Mouse (Mus musculus) stomach, embryonic 14.5 days (tissue): Measurements from ENCODE around the gene Lrmda. TPM values are rescaled to one million over a fixed set of nuclear protein-coding genes. Genes with fewer than 3 reads are reported as not detected.

Source experiments
- ATAC-seq: fragments of 200-750 bp; cut with Nextera tagmentation; 2 replicates; pipeline ENCODE4 v1.8.0; 2017; ENCODE audit warnings: low read depth, moderate TSS enrichment; ENCODE audit not compliant: insufficient number of reproducible peaks, insufficient read depth, low FRiP score
- H3K27ac ChIP-seq: fragments of 300-500 bp; sonication (generic); 2 replicates; pipeline ENCODE4 v1.5.1; 2014; ENCODE audit warnings: mild to moderate bottlenecking, low read length, moderate library complexity, mixed read lengths
- H3K27me3 ChIP-seq: fragments of 300-500 bp; sonication (generic); 2 replicates; pipeline ENCODE4 v1.6.1; 2014; ENCODE audit warnings: low read length, control low read depth, mixed read lengths; ENCODE audit not compliant: control insufficient read depth, insufficient read depth
- H3K36me3 ChIP-seq: fragments of 300-500 bp; sonication (generic); 2 replicates; pipeline ENCODE4 v1.6.1; 2014; ENCODE audit warnings: mild to moderate bottlenecking, control low read depth, low read length, moderate library complexity, mixed read lengths; ENCODE audit not compliant: control insufficient read depth, insufficient read depth
- H3K4me1 ChIP-seq: fragments of 300-500 bp; sonication (generic); 2 replicates; pipeline ENCODE4 v1.6.1; 2014; ENCODE audit warnings: low read length, control low read depth, mixed read lengths; ENCODE audit not compliant: control insufficient read depth, insufficient read depth
- H3K4me2 ChIP-seq: fragments of 300-500 bp; sonication (generic); replicated peaks from 2 replicates; pipeline ENCODE4 v1.6.1; 2014; ENCODE audit warnings: low read depth, low read length, control low read depth
- H3K4me3 ChIP-seq: fragments of 300-500 bp; sonication (generic); 2 replicates; pipeline ENCODE4 v1.5.1; 2014; ENCODE audit warnings: low read depth, low read length, control low read depth
- H3K9ac ChIP-seq: fragments of 300-500 bp; sonication (generic); replicated peaks from 2 replicates; pipeline ENCODE4 v1.6.1; 2014; ENCODE audit warnings: low read depth, mild to moderate bottlenecking, control low read depth, low read length, moderate library complexity, mixed read lengths
- H3K9me3 ChIP-seq: fragments of 300-500 bp; sonication (generic); 2 replicates; pipeline ENCODE4 v1.6.1; 2016; ENCODE audit warnings: low read depth, low read length, control low read depth; ENCODE audit not compliant: control insufficient read depth
- WGBS: fragments of 180-500 bp; shearing (Covaris S2); extraction: QIAGEN DNeasy Blood & Tissue Kit; methylation state at CpG from one replicate; pipeline ENCODE4 v1.1.7; 2014; 5-methylcytosine and 5-hydroxymethylcytosine counted together
- polyA plus RNA-seq: library from polyadenylated mRNA; unstranded; fragments of >200 nt; fragmentation: Nextera tagmentation; extraction: Ambion mirVana; gene quantifications from 2 replicates; pipeline ENCODE4 v1.2.1, GENCODE M21; 2014

Lrmda gene
- polyA plus RNA-seq, 1 experiment from 2014 or later = 0.46 TPM

- Histone ChIP-seq H3K27ac (no peak overlapping the region), H3K4me3 (no peak overlapping the region), H3K36me3 (no peaks in the 10 kb centered on the region), H3K4me1 (peaks cover 8% of the 10 kb centered on the region; the same call in 1 of the 2 replicates), H3K9me3 (no peaks in the 10 kb centered on the region), H3K27me3 (no peaks in the 10 kb centered on the region), H3K4me2 (no peak overlapping the region), H3K9ac (no peak overlapping the region)
- ATAC-seq = no peak
- 82% methylated on average over 2 of the region's 2 CpGs for WGBS
Observed at GRCm38 (mm10) chr14:22283722-22284121, 264.2 kb downstream of the Lrmda start.

- H3K4me2 ChIP-seq = no peak overlapping the region
- ATAC-seq = no peak
- no peak overlapping the region for H3K4me3 ChIP-seq
- H3K9me3 ChIP-seq = no peaks in the 10 kb centered on the region
- WGBS = 76% methylated on average over 15 of the region's 15 CpGs
- no peak overlapping the region for H3K9ac ChIP-seq
- no peak overlapping the region for H3K27ac ChIP-seq
- H3K27me3 ChIP-seq = no peaks in the 10 kb centered on the region
- peaks cover 9% of the 10 kb centered on the region; the same call in 1 of the 2 replicates for H3K4me1 ChIP-seq
- no peaks in the 10 kb centered on the region for H3K36me3 ChIP-seq
Observed at GRCm38 (mm10) chr14:22284823-22285517, 265.5 kb downstream of the Lrmda start.

- H3K27ac ChIP-seq = no peak overlapping the region
- H3K4me3 ChIP-seq = no peak overlapping the region
- H3K9me3 ChIP-seq = no peaks in the 10 kb centered on the region
- no peak overlapping the region for H3K4me2 ChIP-seq
- WGBS = 52% methylated on average over 4 of the region's 4 CpGs
- H3K27me3 ChIP-seq = no peaks in the 10 kb centered on the region
- H3K36me3 ChIP-seq = no peaks in the 10 kb centered on the region
- no peak for ATAC-seq
- H3K9ac ChIP-seq = no peak overlapping the region
- H3K4me1 ChIP-seq = peaks cover 9% of the 10 kb centered on the region; the same call in 1 of the 2 replicates
Observed at GRCm38 (mm10) chr14:22285826-22286225, 266.3 kb downstream of the Lrmda start.

GRCm38 (mm10) chr14:22288179-22288578 lies 268.7 kb downstream of the Lrmda start:
- Histone ChIP-seq H3K9me3 (no peaks in the 10 kb centered on the region), H3K4me1 (peaks cover 9% of the 10 kb centered on the region; the same call in 1 of the 2 replicates), H3K4me3 (no peak overlapping the region), H3K36me3 (no peaks in the 10 kb centered on the region), H3K4me2 (0 out of 2 replicates have a peak overlapping the region, but pooled peaks have one; percentile 5), H3K27me3 (no peaks in the 10 kb centered on the region), H3K27ac (no peak overlapping the region), H3K9ac (no peak overlapping the region)
- ATAC-seq = no peak
- WGBS = 16% methylated on average over 10 of the region's 10 CpGs

- Histone ChIP-seq H3K9ac (no peak overlapping the region), H3K9me3 (no peaks in the 10 kb centered on the region), H3K4me1 (peaks cover 9% of the 10 kb centered on the region; the same call in 1 of the 2 replicates), H3K4me3 (no peak overlapping the region), H3K4me2 (no peak overlapping the region), H3K27ac (no peak overlapping the region), H3K27me3 (no peaks in the 10 kb centered on the region), H3K36me3 (no peaks in the 10 kb centered on the region)
- no peak for ATAC-seq
- WGBS = 38% methylated on average over 15 of the region's 15 CpGs
Observed at GRCm38 (mm10) chr14:22289380-22289922, 269.9 kb downstream of the Lrmda start.

GRCm38 (mm10) chr14:22294371-22294770 lies 274.9 kb downstream of the Lrmda start:
- Histone ChIP-seq H3K27ac (no peak overlapping the region), H3K9me3 (no peaks in the 10 kb centered on the region), H3K4me3 (no peak overlapping the region), H3K9ac (no peak overlapping the region), H3K4me2 (no peak overlapping the region), H3K27me3 (no peaks in the 10 kb centered on the region), H3K36me3 (no peaks in the 10 kb centered on the region), H3K4me1 (peaks cover 9% of the 10 kb centered on the region; the same call in 1 of the 2 replicates)
- ATAC-seq = no peak
- WGBS = 89% methylated on average over 4 of the region's 4 CpGs

GRCm38 (mm10) chr14:22296655-22297239 lies 277.2 kb downstream of the Lrmda start:
- Histone ChIP-seq H3K4me2 (no peak overlapping the region), H3K4me3 (no peak overlapping the region), H3K27me3 (no peaks in the 10 kb centered on the region), H3K27ac (no peak overlapping the region), H3K9me3 (no peaks in the 10 kb centered on the region), H3K9ac (no peak overlapping the region), H3K4me1 (peaks cover 9% of the 10 kb centered on the region; the same call in 1 of the 2 replicates), H3K36me3 (no peaks in the 10 kb centered on the region)
- ATAC-seq = no peak
- WGBS = 44% methylated on average over 3 of the region's 3 CpGs

GRCm38 (mm10) chr14:22306759-22307158 lies 287.2 kb downstream of the Lrmda start:
- WGBS = 55% methylated on average over 5 of the region's 5 CpGs
- no peak for ATAC-seq
- Histone ChIP-seq H3K4me3 (no peak overlapping the region), H3K9me3 (no peaks in the 10 kb centered on the region), H3K4me2 (no peak overlapping the region), H3K36me3 (no peaks in the 10 kb centered on the region), H3K27ac (no peak overlapping the region), H3K9ac (no peak overlapping the region), H3K27me3 (no peaks in the 10 kb centered on the region), H3K4me1 (no peaks in the 10 kb centered on the region)
